Mouse (Mus musculus) embryonic facial prominence, embryonic 14.5 days (tissue): ENCODE data around the gene Lamc2. TPM values are rescaled to one million over a fixed set of nuclear protein-coding genes. Genes with fewer than 3 reads are reported as not detected.

ENCODE experiments used
- ATAC-seq: fragments of 200-750 bp; cut with Nextera tagmentation; 2 replicates; pipeline ENCODE4 v1.8.0; 2017; ENCODE audit warnings: low read depth, moderate number of reproducible peaks, moderate TSS enrichment
- DNase-seq: peaks from one replicate; pipeline ENCODE4 v3.0.0-alpha.2; 2015; ENCODE audit warnings: low spot score
- H3K27ac ChIP-seq: fragments of 300-500 bp; sonication (generic); replicated peaks from 2 replicates; pipeline ENCODE4 v1.5.1; 2014; ENCODE audit warnings: low read depth, mild to moderate bottlenecking, low read length, moderate library complexity
- H3K27me3 ChIP-seq: fragments of 300-500 bp; sonication (generic); replicated peaks from 2 replicates; pipeline ENCODE4 v1.6.1; 2014; ENCODE audit warnings: low read length; ENCODE audit not compliant: control insufficient read depth, insufficient read depth
- H3K36me3 ChIP-seq: fragments of 300-500 bp; sonication (generic); 2 replicates; pipeline ENCODE4 v1.6.1; 2014; ENCODE audit warnings: low read length, mixed read lengths; ENCODE audit not compliant: control insufficient read depth, insufficient read depth
- H3K4me1 ChIP-seq: fragments of 300-500 bp; sonication (generic); 2 replicates; pipeline ENCODE4 v1.6.1; 2014; ENCODE audit warnings: antibody characterized with exemption, low read length; ENCODE audit not compliant: control insufficient read depth, insufficient read depth
- H3K4me2 ChIP-seq: fragments of 300-500 bp; sonication (generic); 2 replicates; pipeline ENCODE4 v1.6.1; 2014; ENCODE audit warnings: low read depth, mild to moderate bottlenecking, low read length, moderate library complexity, mixed read lengths
- H3K4me3 ChIP-seq: fragments of 300-500 bp; sonication (generic); 2 replicates; pipeline ENCODE4 v1.5.1; 2014; ENCODE audit warnings: low read depth, mild to moderate bottlenecking, low read length
- H3K9ac ChIP-seq: fragments of 300-500 bp; sonication (generic); 2 replicates; pipeline ENCODE4 v1.6.1; 2014; ENCODE audit warnings: low read depth, mild to moderate bottlenecking, low read length, moderate library complexity, mixed read lengths
- H3K9me3 ChIP-seq: fragments of 300-500 bp; sonication (generic); 2 replicates; pipeline ENCODE4 v1.6.1; 2016; ENCODE audit warnings: low read length; ENCODE audit not compliant: control insufficient read depth
- WGBS: fragments of 180-500 bp; shearing (Covaris S2); extraction: QIAGEN DNeasy Blood & Tissue Kit; methylation state at CpG from one replicate; pipeline ENCODE4 v1.1.7; 2014; 5-methylcytosine and 5-hydroxymethylcytosine counted together
- polyA plus RNA-seq: library from polyadenylated mRNA; unstranded; fragments of >200 nt; fragmentation: Nextera tagmentation; extraction: Ambion mirVana; gene quantifications from 2 replicates; pipeline ENCODE4 v1.2.1, GENCODE M21; 2014

Lamc2 gene
- polyA plus RNA-seq, 1 experiment from 2014 or later: 12.4 TPM

GRCm38 (mm10) chr1:153191943-153192329 is 5.7 kb upstream of the Lamc2 start:
- no peak overlapping the region for H3K4me3 ChIP-seq
- ATAC-seq (peak; percentile 67), DNase-seq (peak; percentile 94)
- WGBS: 3% methylated on average over 4 of the region's 5 CpGs
- H3K27ac ChIP-seq: peak overlapping the region; percentile 63
- H3K4me2 ChIP-seq: peak overlapping the region; percentile 20
- H3K4me1 ChIP-seq: peaks cover 15% of the 10 kb centered on the region; the same call in 1 of the 2 replicates
- no peaks in the 10 kb centered on the region for H3K9me3 ChIP-seq
- no peak overlapping the region for H3K9ac ChIP-seq
- peaks cover 5% of the 10 kb centered on the region for H3K27me3 ChIP-seq
- H3K36me3 ChIP-seq: no peaks in the 10 kb centered on the region

GRCm38 (mm10) chr1:153191237-153191942 is 5.1 kb upstream of the Lamc2 start:
- Histone ChIP-seq H3K27ac (peak overlapping the region; percentile 61), H3K4me1 (peaks cover 15% of the 10 kb centered on the region; the same call in 1 of the 2 replicates), H3K27me3 (peaks cover 10% of the 10 kb centered on the region), H3K4me3 (no peak overlapping the region), H3K9ac (no peak overlapping the region), H3K36me3 (no peaks in the 10 kb centered on the region), H3K4me2 (peak overlapping the region; percentile 20), H3K9me3 (no peaks in the 10 kb centered on the region)
- DNase-seq: no peak
- 0 out of 2 replicates have a peak, but pooled peaks have one; percentile 19 for ATAC-seq
- 53% methylated on average over 15 of the region's 15 CpGs for WGBS

GRCm38 (mm10) chr1:153188081-153188480 is 1.8 kb upstream of the Lamc2 start:
- no peak for DNase-seq
- Histone ChIP-seq H3K27ac (no peak overlapping the region), H3K9me3 (no peaks in the 10 kb centered on the region), H3K27me3 (peaks cover 26% of the 10 kb centered on the region), H3K36me3 (no peaks in the 10 kb centered on the region), H3K4me3 (no peak overlapping the region), H3K4me1 (peaks cover 19% of the 10 kb centered on the region), H3K4me2 (no peak overlapping the region), H3K9ac (no peak overlapping the region)
- WGBS: 82% methylated on average over 3 of the region's 3 CpGs
- no peak for ATAC-seq

GRCm38 (mm10) chr1:153180586-153181289 is 5.5 kb downstream of the Lamc2 start:
- peaks cover 11% of the 10 kb centered on the region; the same call in 1 of the 2 replicates for H3K4me1 ChIP-seq
- peaks cover 10% of the 10 kb centered on the region for H3K27me3 ChIP-seq
- no peak overlapping the region for H3K4me3 ChIP-seq
- DNase-seq (peak; percentile 94), ATAC-seq (peak; percentile 88)
- no peak overlapping the region for H3K4me2 ChIP-seq
- no peaks in the 10 kb centered on the region for H3K36me3 ChIP-seq
- H3K9me3 ChIP-seq: no peaks in the 10 kb centered on the region
- no peak overlapping the region for H3K9ac ChIP-seq
- peak overlapping the region; percentile 53 for H3K27ac ChIP-seq
- WGBS: 30% methylated on average over 9 of the region's 9 CpGs

- WGBS: 71% methylated on average over 4 of the region's 4 CpGs
- Histone ChIP-seq H3K36me3 (no peaks in the 10 kb centered on the region), H3K27ac (peak overlapping the region; percentile 53), H3K4me1 (peaks cover 11% of the 10 kb centered on the region; the same call in 1 of the 2 replicates), H3K9ac (no peak overlapping the region), H3K9me3 (no peaks in the 10 kb centered on the region), H3K4me2 (no peak overlapping the region), H3K27me3 (0 out of 2 replicates have a peak, but pooled peaks cover 4% of the 10 kb centered on the region), H3K4me3 (no peak overlapping the region)
- ATAC-seq: peak; percentile 71
- no peak for DNase-seq
Measured at GRCm38 (mm10) chr1:153180160-153180559, 6.1 kb downstream of the Lamc2 start.

GRCm38 (mm10) chr1:153174801-153175200 is 11.4 kb downstream of the Lamc2 start:
- H3K4me1 ChIP-seq: peaks cover 16% of the 10 kb centered on the region
- no peak overlapping the region for H3K9ac ChIP-seq
- 42% methylated on average over 12 of the region's 12 CpGs for WGBS
- no peaks in the 10 kb centered on the region for H3K36me3 ChIP-seq
- DNase-seq: peak; percentile 80
- no peak overlapping the region for H3K4me2 ChIP-seq
- peak; percentile 82 for ATAC-seq
- no peak overlapping the region for H3K27ac ChIP-seq
- H3K4me3 ChIP-seq: no peak overlapping the region
- no peaks in the 10 kb centered on the region for H3K27me3 ChIP-seq
- no peaks in the 10 kb centered on the region for H3K9me3 ChIP-seq

- Histone ChIP-seq H3K4me3 (no peak overlapping the region), H3K4me1 (peaks cover 16% of the 10 kb centered on the region), H3K4me2 (no peak overlapping the region), H3K9me3 (no peaks in the 10 kb centered on the region), H3K27ac (peak overlapping the region; percentile 59; the same call in 1 of the 2 replicates), H3K36me3 (no peaks in the 10 kb centered on the region), H3K27me3 (no peaks in the 10 kb centered on the region), H3K9ac (no peak overlapping the region)
- 0 out of 2 replicates have a peak, but pooled peaks have one; percentile 15 for ATAC-seq
- peak; percentile 81 for DNase-seq
- WGBS: 51% methylated on average over 3 of the region's 3 CpGs
Measured at GRCm38 (mm10) chr1:153173276-153173675, 13.0 kb downstream of the Lamc2 start.

- Histone ChIP-seq H3K4me1 (peaks cover 16% of the 10 kb centered on the region), H3K36me3 (no peaks in the 10 kb centered on the region), H3K9ac (no peak overlapping the region), H3K4me3 (no peak overlapping the region), H3K9me3 (no peaks in the 10 kb centered on the region), H3K27ac (peak overlapping the region; percentile 59; the same call in 1 of the 2 replicates), H3K4me2 (no peak overlapping the region), H3K27me3 (no peaks in the 10 kb centered on the region)
- 20% methylated on average over 9 of the region's 9 CpGs for WGBS
- DNase-seq (peak; percentile 65), ATAC-seq (0 out of 2 replicates have a peak, but pooled peaks have one; percentile 19)
Measured at GRCm38 (mm10) chr1:153172291-153172731, 13.9 kb downstream of the Lamc2 start.
